Mouse (Mus musculus) hindbrain, embryonic 11.5 days (tissue): ENCODE results near the gene Tgfa. TPM values are rescaled to one million over a fixed set of nuclear protein-coding genes. Genes with fewer than 3 reads are reported as not detected.

Experiments used
- ATAC-seq: fragments of 200-750 bp; cut with Nextera tagmentation; 2 replicates; pipeline ENCODE4 v1.8.0; 2017; ENCODE audit warnings: mild to moderate bottlenecking, moderate TSS enrichment, moderate library complexity; ENCODE audit not compliant: low FRiP score
- DNase-seq: peaks from one replicate; pipeline ENCODE4 v3.0.0-alpha.2; 2015; ENCODE audit warnings: low spot score
- H3K27ac ChIP-seq: fragments of 300-500 bp; sonication (generic); 2 replicates; pipeline ENCODE4 v1.5.1; 2014; ENCODE audit warnings: mild to moderate bottlenecking, low read depth, low read length
- H3K27me3 ChIP-seq: fragments of 300-500 bp; sonication (generic); 2 replicates; pipeline ENCODE4 v1.6.1; 2014; ENCODE audit warnings: mild to moderate bottlenecking, low read length, moderate library complexity, mixed read lengths; ENCODE audit not compliant: control insufficient read depth, insufficient read depth
- H3K36me3 ChIP-seq: fragments of 300-500 bp; sonication (generic); 2 replicates; pipeline ENCODE4 v1.6.1; 2014; ENCODE audit warnings: mild to moderate bottlenecking, low read length, moderate library complexity, mixed read lengths; ENCODE audit not compliant: control insufficient read depth, insufficient read depth
- H3K4me1 ChIP-seq: fragments of 300-500 bp; sonication (generic); replicated peaks from 2 replicates; pipeline ENCODE4 v1.6.1; 2014; ENCODE audit warnings: low read length, mixed read lengths; ENCODE audit not compliant: control insufficient read depth, insufficient read depth
- H3K4me2 ChIP-seq: fragments of 300-500 bp; sonication (generic); replicated peaks from 2 replicates; pipeline ENCODE4 v1.6.1; 2014; ENCODE audit warnings: mild to moderate bottlenecking, low read depth, low read length
- H3K4me3 ChIP-seq: fragments of 300-500 bp; sonication (generic); 2 replicates; pipeline ENCODE4 v1.5.1; 2014; ENCODE audit warnings: low read depth, low read length
- H3K9ac ChIP-seq: fragments of 300-500 bp; sonication (generic); 2 replicates; pipeline ENCODE4 v1.6.1; 2014; ENCODE audit warnings: low read depth, low read length
- H3K9me3 ChIP-seq: fragments of 300-500 bp; sonication (generic); 2 replicates; pipeline ENCODE4 v1.6.1; 2016; ENCODE audit warnings: low read length; ENCODE audit not compliant: control insufficient read depth
- WGBS: fragments of 180-500 bp; shearing (Covaris S2); extraction: QIAGEN DNeasy Blood & Tissue Kit; methylation state at CpG from one replicate; pipeline ENCODE4 v1.1.7; 2014; 5-methylcytosine and 5-hydroxymethylcytosine counted together
- polyA plus RNA-seq: library from polyadenylated mRNA; unstranded; fragments of >200 nt; fragmentation: Nextera tagmentation; extraction: Ambion mirVana; gene quantifications from 2 replicates; pipeline ENCODE4 v1.2.1, GENCODE M21; 2014

Gene Tgfa
- polyA plus RNA-seq, 1 experiment from 2014 or later = 2.5 TPM

DNA sequence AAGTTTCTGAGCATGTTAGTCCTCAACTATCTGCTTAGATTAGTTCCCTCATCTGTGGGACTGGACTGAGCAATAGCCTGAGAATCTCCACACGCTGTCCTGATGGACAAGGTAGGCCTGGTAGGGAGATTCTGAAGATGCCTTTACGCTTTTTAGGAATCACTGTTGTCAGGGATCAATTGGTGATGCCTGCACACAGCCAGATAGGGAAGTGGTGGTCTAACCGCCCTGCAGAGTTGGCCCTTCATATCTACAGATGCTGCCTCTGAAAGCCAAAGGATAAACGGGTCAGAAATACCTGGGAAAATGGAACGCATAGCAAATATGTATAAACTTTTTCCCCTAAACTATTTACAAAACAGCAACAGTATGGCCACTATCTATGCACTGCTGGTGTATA lies 37.3 kb downstream of the Tgfa start:
- Histone ChIP-seq H3K27me3 (no peaks in the 10 kb centered on the region), H3K4me1 (no peaks in the 10 kb centered on the region), H3K36me3 (no peaks in the 10 kb centered on the region), H3K9me3 (no peaks in the 10 kb centered on the region), H3K27ac (no peak overlapping the region), H3K4me3 (no peak overlapping the region), H3K4me2 (no peak overlapping the region), H3K9ac (no peak overlapping the region)
- WGBS = 89% methylated on average over 5 of the region's 5 CpGs
- DNase-seq (no peak), ATAC-seq (no peak)

DNA sequence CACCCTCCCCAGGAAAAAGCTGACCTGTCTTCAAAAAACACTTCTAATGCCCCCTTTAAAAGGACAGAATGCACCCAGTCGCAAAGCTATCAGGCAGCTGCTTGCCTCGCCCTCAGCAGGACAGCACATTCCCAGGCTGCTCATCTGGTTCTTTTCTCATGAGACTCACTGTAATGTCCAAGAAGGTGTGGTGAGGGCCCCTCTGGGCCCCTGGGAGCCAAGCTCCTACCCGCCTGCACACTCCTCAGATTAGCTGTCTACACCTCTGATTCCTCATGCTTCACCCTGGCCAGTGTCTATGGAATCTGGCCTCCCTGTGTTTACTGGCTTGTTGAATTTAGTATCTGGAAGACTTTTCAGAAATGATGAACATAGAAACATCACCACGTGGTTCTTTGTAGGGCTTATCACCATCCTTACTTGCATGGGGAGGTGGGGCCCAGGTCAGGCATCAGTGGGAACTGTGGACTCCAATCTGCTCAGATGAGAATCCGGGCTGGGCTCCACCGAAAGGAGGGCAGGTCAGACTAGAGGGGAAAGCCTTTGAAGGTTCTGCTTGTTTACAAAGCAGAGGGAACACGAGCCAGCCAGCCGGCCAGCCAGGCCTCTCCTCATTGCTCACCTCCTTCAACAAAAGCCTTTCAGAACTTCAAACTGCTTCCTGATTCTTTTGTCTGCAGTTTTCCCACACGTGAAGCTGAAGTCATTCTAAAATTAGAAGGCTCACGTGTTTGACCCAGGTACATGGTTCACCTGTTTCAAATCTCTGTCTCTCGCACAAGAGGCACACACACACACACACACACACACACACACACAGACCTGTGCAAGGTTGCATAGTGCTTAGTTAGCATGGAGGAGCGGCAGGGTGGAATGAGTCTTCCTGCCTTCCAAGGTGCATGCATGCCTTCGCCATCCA lies 38.7 kb downstream of the Tgfa start:
- Histone ChIP-seq H3K36me3 (no peaks in the 10 kb centered on the region), H3K9me3 (no peaks in the 10 kb centered on the region), H3K4me2 (no peak overlapping the region), H3K27me3 (no peaks in the 10 kb centered on the region), H3K4me3 (no peak overlapping the region), H3K4me1 (no peaks in the 10 kb centered on the region), H3K27ac (no peak overlapping the region), H3K9ac (no peak overlapping the region)
- no peak for DNase-seq
- ATAC-seq = no peak
- WGBS = 45% methylated on average over 13 of the region's 13 CpGs

DNA sequence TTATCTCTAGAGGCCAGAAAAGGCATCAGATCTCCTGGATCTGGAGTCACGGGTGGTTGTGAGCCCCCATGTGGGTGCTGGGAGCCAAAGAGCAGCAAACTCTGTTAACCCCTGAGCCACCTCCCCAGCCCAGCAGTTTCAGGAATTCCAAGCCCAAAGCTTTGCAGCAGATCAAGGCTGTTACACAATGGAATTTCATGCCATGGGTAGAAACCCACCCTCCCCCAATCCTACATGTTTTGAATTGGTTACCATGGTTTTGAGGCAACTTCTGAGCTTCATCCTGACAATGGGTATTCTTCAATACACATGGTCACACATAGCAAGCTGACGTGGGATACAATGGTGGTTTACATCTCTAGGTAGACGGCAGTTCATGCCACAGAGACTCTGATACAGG lies 49.8 kb downstream of the Tgfa start:
- WGBS = 24% methylated on average over 3 of the region's 3 CpGs
- no peaks in the 10 kb centered on the region for H3K36me3 ChIP-seq
- H3K4me3 ChIP-seq = no peak overlapping the region
- no peak for ATAC-seq
- H3K9me3 ChIP-seq = no peaks in the 10 kb centered on the region
- no peaks in the 10 kb centered on the region for H3K4me1 ChIP-seq
- no peak overlapping the region for H3K4me2 ChIP-seq
- H3K9ac ChIP-seq = no peak overlapping the region
- no peaks in the 10 kb centered on the region for H3K27me3 ChIP-seq
- H3K27ac ChIP-seq = no peak overlapping the region
- DNase-seq = peak; percentile 33

DNA sequence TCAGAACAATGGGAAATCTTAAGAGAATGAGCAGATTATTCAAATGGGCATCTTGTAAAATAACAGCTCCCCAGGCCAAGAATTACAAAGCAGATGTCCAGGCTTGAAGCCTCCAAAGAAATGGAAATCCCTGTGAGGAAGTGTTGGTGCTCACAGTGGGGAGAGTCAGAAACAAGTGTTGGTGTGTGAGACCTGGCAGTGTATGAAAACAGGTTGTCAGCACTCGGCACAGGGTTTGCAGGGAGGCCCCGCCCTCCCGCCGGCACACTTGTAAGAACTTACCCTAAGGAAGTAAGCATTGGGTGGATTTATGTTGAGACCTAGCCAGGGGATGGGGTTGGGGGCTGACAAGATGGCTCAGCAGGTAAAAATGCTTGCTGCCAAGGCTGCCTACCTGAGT lies 50.9 kb downstream of the Tgfa start:
- Histone ChIP-seq H3K9me3 (no peaks in the 10 kb centered on the region), H3K36me3 (no peaks in the 10 kb centered on the region), H3K4me3 (no peak overlapping the region), H3K4me1 (no peaks in the 10 kb centered on the region), H3K27ac (no peak overlapping the region), H3K27me3 (no peaks in the 10 kb centered on the region), H3K4me2 (no peak overlapping the region), H3K9ac (no peak overlapping the region)
- DNase-seq = no peak
- no peak for ATAC-seq
- 47% methylated on average over 4 of the region's 4 CpGs for WGBS

DNA sequence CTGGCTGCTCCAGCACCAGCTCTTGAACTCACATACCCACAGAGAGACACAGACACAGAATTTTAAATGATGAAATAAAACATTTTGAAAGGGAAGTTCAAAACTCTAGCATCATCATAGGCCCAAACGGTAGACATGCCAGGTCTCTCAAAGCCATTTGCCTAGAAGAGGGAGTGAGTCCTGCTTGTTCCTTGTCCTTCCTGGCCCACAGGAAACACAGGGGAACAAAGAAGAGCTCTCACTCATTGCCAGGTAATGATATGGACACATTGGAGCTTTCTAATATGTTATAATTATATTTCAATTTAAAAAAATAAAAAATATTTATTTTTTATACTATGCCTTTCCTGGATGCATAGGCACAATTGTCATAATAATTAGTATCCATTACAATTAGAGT lies 53.5 kb downstream of the Tgfa start:
- Histone ChIP-seq H3K36me3 (no peaks in the 10 kb centered on the region), H3K27ac (no peak overlapping the region), H3K4me2 (no peak overlapping the region), H3K9ac (no peak overlapping the region), H3K4me1 (no peaks in the 10 kb centered on the region), H3K4me3 (no peak overlapping the region), H3K27me3 (no peaks in the 10 kb centered on the region), H3K9me3 (no peaks in the 10 kb centered on the region)
- no peak for ATAC-seq
- DNase-seq = no peak
- 69% methylated on average over 1 of the region's 1 CpGs for WGBS

DNA sequence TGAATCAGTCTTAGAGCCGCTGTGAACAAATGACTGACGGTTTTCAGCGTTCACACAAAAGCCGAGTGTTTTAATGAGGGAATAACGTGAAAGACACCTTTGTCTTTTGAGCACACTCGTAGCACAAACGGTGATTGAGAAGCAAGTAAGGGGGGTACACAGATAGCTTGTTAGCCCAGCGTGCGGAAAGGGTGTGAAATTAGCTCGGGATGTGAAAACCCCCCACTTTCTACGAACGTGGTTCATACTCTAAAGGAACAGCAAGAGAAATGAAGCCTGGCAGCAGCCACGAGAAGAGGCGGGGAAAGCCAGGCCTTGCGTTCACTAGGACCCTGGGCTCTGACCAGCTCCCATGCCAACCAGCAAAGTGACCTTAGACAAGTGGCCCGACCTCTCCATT lies 54.0 kb downstream of the Tgfa start:
- Histone ChIP-seq H3K9me3 (no peaks in the 10 kb centered on the region), H3K4me1 (no peaks in the 10 kb centered on the region), H3K27ac (no peak overlapping the region), H3K36me3 (no peaks in the 10 kb centered on the region), H3K4me2 (no peak overlapping the region), H3K9ac (no peak overlapping the region), H3K4me3 (no peak overlapping the region), H3K27me3 (no peaks in the 10 kb centered on the region)
- 37% methylated on average over 16 of the region's 16 CpGs for WGBS
- DNase-seq = peak; percentile 40
- peak; percentile 35; the same call in 1 of the 2 replicates for ATAC-seq

DNA sequence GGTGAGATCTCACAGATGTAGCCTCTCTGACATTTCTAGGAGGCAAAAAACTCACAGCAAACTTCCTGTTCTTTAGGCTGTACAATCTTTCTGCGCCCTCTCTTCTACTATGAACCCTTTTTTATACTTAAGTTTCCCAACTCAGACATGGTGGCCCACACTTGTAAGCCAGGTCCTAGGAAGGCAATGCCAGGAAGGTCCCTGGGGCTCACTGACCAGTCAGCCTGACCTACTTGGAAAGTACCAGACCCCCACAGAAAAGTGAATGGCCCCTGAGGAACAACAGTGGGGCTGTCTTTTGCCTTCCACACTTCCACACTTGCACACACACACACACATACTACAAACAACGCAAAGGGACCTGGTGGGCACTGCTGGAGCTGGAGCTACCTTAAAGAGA lies 55.2 kb downstream of the Tgfa start:
- DNase-seq = no peak
- Histone ChIP-seq H3K4me3 (no peak overlapping the region), H3K27ac (no peak overlapping the region), H3K9ac (no peak overlapping the region), H3K36me3 (no peaks in the 10 kb centered on the region), H3K9me3 (no peaks in the 10 kb centered on the region), H3K4me2 (no peak overlapping the region), H3K4me1 (no peaks in the 10 kb centered on the region), H3K27me3 (no peaks in the 10 kb centered on the region)
- 91% methylated on average over 2 of the region's 2 CpGs for WGBS
- ATAC-seq = no peak

DNA sequence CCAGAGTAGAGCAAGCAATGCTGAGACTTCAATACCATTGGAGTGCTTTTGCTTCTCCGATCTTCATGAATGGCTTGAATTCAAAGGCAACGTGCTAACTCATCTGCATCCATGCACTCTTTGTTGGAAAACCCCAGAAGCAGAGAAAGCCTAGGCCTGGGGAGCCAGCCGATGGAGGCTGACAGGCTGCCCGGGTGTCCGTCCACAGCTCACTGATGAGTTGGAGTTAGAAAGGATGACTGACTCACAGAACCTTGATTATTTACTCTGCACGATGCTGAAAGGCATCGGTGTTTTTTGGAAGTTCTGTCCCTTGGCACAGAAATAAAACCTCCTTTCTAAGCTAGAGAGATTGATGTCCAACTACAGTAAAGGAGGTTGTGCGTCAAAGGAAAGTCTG lies 55.8 kb downstream of the Tgfa start:
- H3K4me1 ChIP-seq = no peaks in the 10 kb centered on the region
- no peak overlapping the region for H3K9ac ChIP-seq
- H3K9me3 ChIP-seq = no peaks in the 10 kb centered on the region
- ATAC-seq (no peak), DNase-seq (no peak)
- H3K36me3 ChIP-seq = no peaks in the 10 kb centered on the region
- no peak overlapping the region for H3K4me3 ChIP-seq
- WGBS = 71% methylated on average over 8 of the region's 8 CpGs
- H3K27ac ChIP-seq = no peak overlapping the region
- no peak overlapping the region for H3K4me2 ChIP-seq
- H3K27me3 ChIP-seq = no peaks in the 10 kb centered on the region
